Mouse (Mus musculus) E14TG2a.4 (cell line): ENCODE measurements at regions not wholly inside any gene's neighbourhood (a gene's known extent, or its start where the extent isn't known, plus 50 kb on each side); places are given as distances from the start of the nearest gene placed in this dataset.

Experiments used
- H3K27me3 ChIP-seq: 2 replicates; pipeline ENCODE4 v1.6.1; 2014; ENCODE audit warnings: low read length, control low read depth; ENCODE audit not compliant: insufficient read depth
- H3K36me3 ChIP-seq: 2 replicates; pipeline ENCODE4 v1.6.1; 2014; ENCODE audit warnings: low read length, control low read depth; ENCODE audit not compliant: insufficient read depth
- H3K4me1 ChIP-seq: replicated peaks from 2 replicates; pipeline ENCODE4 v1.6.1; 2014; ENCODE audit warnings: low read depth, low read length, control low read depth
- H3K4me3 ChIP-seq: replicated peaks from 2 replicates; pipeline ENCODE4 v1.5.1; 2014; ENCODE audit warnings: mild to moderate bottlenecking, low read length
- H3K9me3 ChIP-seq: 2 replicates; pipeline ENCODE4 v1.6.1; 2014; ENCODE audit warnings: low read length, control low read depth
- CTCF ChIP-seq: conservative IDR thresholded peaks from 2 replicates; pipeline ENCODE4 v1.5.1; 2014; ENCODE audit warnings: low read length
- NANOG ChIP-seq: IDR thresholded peaks from 2 replicates; pipeline ENCODE4 v1.6.1; 2014; ENCODE audit warnings: borderline replicate concordance, low read length, mixed read lengths
- POU5F1 ChIP-seq: IDR thresholded peaks from 2 replicates; pipeline ENCODE4 v1.6.1; 2014; ENCODE audit warnings: low read length, borderline replicate concordance

DNA sequence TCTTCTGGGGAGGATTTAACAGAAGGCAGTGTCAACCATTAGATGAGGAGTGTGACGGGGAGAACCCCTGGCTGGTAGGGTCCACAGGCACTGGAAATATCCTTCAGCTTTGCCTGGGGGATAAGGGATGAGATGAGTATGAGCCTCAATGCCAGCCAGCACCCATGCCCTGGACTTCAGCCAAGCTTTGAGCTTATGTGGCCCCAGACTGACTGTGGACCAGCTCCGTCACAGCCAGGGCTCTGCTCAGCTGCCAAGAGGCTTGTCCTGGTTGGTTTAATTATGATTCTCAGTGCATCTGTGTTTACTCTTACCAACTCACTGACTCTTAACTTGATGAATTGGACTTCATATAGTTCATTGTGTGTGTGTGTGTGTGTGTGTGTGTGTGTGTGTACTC lies 165.8 kb downstream of the Mex3b start:
- H3K36me3 ChIP-seq, result no peaks in the 10 kb centered on the region
- TF ChIP-seq POU5F1 (no peak), CTCF (no peak), NANOG (no peak)

GRCm38 (mm10) chr7:83035190-83035589 lies 168.1 kb downstream of the Mex3b start:
- Histone ChIP-seq H3K4me1 (peaks cover 22% of the 10 kb centered on the region), H3K4me3 (no peak overlapping the region), H3K36me3 (no peaks in the 10 kb centered on the region), H3K9me3 (peaks cover 4% of the 10 kb centered on the region; the same call in 1 of the 2 replicates), H3K27me3 (no peaks in the 10 kb centered on the region)
- TF ChIP-seq POU5F1 (no peak), CTCF (no peak), NANOG (no peak)

More for the DNA sequence above, 165.8 kb downstream of the Mex3b start:
- Histone ChIP-seq H3K4me3 (no peak overlapping the region), H3K9me3 (peaks cover 4% of the 10 kb centered on the region; the same call in 1 of the 2 replicates), H3K4me1 (peaks cover 15% of the 10 kb centered on the region), H3K27me3 (no peaks in the 10 kb centered on the region)

DNA sequence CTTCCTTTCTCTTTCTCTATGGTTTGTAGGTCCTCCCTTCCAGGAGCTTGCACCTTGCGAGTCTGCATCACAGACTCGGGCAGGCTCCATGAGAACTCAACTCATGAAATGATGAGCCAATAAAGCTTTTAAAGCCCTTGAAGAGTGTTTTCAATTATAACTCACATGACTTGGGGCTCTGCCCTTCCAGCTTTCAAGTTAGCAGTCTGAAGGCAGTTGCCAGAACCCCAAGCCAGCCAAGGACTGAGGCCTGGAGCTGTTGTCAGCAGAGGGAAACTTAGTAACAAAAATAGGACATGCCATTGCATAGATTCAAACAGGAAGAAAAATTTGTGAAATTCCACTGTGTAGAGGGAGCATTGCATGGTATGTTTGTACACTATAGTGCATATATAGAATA lies 169.3 kb downstream of the Mex3b start:
- peaks cover 22% of the 10 kb centered on the region for H3K4me1 ChIP-seq
- no peaks in the 10 kb centered on the region for H3K27me3 ChIP-seq
- TF ChIP-seq NANOG (no peak), POU5F1 (no peak), CTCF (no peak)
- H3K36me3 ChIP-seq, result no peaks in the 10 kb centered on the region
- H3K4me3 ChIP-seq, result no peak overlapping the region
- H3K9me3 ChIP-seq, result no peaks in the 10 kb centered on the region

DNA sequence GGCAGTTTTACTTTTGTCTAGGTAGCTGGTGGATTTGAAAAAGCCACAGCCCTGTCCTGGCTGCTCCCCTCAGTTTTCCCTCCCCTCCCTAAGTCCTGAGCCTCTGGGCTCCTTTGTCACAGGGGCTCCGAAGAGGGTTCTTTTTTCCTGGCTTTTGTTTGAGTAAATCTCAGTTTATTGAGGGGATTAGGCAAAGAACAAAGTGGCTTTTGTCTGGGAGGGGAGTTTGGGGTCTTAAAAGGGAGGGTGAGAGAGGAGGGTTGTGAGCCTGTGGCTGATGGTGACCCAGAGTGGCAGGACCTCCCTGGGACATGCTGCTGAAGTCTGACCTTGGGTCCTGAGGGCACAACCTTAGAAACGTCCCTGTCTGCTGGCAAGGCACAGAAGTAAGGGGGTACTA lies 170.0 kb downstream of the Mex3b start:
- Histone ChIP-seq H3K9me3 (no peaks in the 10 kb centered on the region), H3K4me1 (peaks cover 22% of the 10 kb centered on the region), H3K36me3 (no peaks in the 10 kb centered on the region), H3K27me3 (no peaks in the 10 kb centered on the region), H3K4me3 (no peak overlapping the region)
- TF ChIP-seq POU5F1 (no peak), CTCF (no peak), NANOG (no peak)

- H3K4me1 ChIP-seq, result peaks cover 22% of the 10 kb centered on the region
- TF ChIP-seq CTCF, result no peak
- no peak for TF ChIP-seq NANOG
- TF ChIP-seq POU5F1, result no peak
- no peaks in the 10 kb centered on the region for H3K36me3 ChIP-seq
- no peak overlapping the region for H3K4me3 ChIP-seq
- no peaks in the 10 kb centered on the region for H3K9me3 ChIP-seq
- no peaks in the 10 kb centered on the region for H3K27me3 ChIP-seq
These were observed 170.6 kb downstream of the Mex3b start for GRCm38 (mm10) chr7:83037714-83038113.

DNA sequence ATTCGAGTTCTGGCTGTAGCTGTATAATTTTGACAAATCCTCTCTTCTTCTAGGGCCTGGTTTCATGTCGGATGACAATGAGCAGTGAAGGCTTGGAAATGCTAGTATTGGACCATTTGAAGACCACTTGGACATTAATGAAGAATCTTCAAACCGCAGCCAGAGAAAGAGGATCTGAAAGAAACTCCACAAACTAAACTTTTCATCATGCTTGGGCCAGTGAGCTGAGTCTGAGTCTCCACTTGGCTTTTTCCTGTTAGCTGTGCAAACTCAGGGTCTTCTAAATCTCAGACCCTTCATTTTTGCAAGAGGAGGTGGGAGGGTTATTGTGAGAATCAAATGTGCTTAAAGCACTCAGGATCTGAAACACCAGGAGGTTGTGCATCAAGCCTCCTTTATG lies 176.6 kb downstream of the Mex3b start:
- Histone ChIP-seq H3K4me3 (no peak overlapping the region), H3K9me3 (no peaks in the 10 kb centered on the region), H3K36me3 (no peaks in the 10 kb centered on the region), H3K4me1 (no peaks in the 10 kb centered on the region), H3K27me3 (no peaks in the 10 kb centered on the region)
- no peak for TF ChIP-seq CTCF

GRCm38 (mm10) chr7:83045266-83045665 lies 178.1 kb downstream of the Mex3b start:
- Histone ChIP-seq H3K9me3 (no peaks in the 10 kb centered on the region), H3K36me3 (no peaks in the 10 kb centered on the region), H3K4me1 (no peaks in the 10 kb centered on the region), H3K27me3 (no peaks in the 10 kb centered on the region), H3K4me3 (no peak overlapping the region)
- TF ChIP-seq POU5F1, result no peak
- no peak for TF ChIP-seq NANOG
- TF ChIP-seq CTCF, result no peak

DNA sequence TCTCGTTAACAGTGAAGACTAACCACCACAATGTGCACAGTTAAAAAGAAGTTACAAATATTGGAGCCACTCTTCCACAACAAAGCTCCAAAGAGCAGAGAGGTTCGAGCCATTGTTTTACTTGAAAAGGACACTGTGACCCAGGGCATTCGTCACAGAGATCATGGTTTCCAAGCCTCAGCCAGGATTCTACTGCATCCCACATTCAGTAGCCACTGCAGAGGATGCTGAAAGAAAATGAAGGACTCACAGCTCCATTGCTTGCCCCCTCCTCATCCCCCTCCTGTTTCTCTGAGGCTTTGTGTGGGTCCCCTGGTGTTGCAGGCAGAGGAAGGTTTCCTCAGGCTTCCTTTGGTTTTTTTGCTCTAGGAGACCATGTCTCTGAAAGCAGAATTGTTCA lies 182.9 kb downstream of the Mex3b start:
- H3K9me3 ChIP-seq, result no peaks in the 10 kb centered on the region
- no peak overlapping the region for H3K4me3 ChIP-seq
- no peaks in the 10 kb centered on the region for H3K27me3 ChIP-seq
- no peak for TF ChIP-seq POU5F1
- TF ChIP-seq NANOG, result no peak
- no peaks in the 10 kb centered on the region for H3K36me3 ChIP-seq
- no peaks in the 10 kb centered on the region for H3K4me1 ChIP-seq

DNA sequence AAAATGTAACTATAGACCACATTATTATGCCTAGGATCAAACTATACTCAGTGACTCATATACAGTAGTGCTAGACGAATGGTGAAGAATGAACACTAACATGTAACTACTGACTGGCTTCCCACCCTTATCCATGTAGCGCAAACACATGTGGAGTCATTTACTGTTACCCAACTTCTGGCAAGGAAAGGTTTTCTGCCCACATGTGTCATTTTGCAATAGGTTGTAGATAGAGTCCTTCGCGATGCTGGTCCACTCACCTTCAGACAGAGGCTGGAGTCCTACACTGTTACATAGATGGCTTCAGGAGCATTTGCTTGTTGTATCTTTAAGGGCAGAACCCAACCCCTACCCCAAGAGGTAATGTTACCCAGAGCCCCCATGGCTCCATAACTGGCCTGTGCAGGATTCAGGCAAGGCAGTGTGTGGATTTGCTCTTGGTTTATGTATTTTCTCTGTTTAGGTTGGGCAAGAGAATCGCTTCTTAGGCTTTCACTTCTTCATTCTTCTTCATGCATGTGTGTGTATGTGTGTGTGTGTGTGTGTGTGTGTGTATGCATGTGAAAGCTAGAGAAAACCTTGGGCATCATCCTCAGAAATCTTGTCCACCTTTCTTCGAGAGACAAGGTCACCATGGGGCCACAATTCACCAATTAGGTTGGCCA lies 183.8 kb downstream of the Mex3b start:
- Histone ChIP-seq H3K4me3 (no peak overlapping the region), H3K9me3 (no peaks in the 10 kb centered on the region), H3K36me3 (no peaks in the 10 kb centered on the region), H3K27me3 (no peaks in the 10 kb centered on the region), H3K4me1 (no peaks in the 10 kb centered on the region)
- TF ChIP-seq NANOG (no peak), POU5F1 (no peak), CTCF (no peak)
